Mouse (Mus musculus): ENCODE measurements around the gene Irf4.

Irf4 gene

GRCm38 (mm10) chr13:30749021-30749556 lies at the start of gene Irf4:
Irf4 (plus strand) TSS chr13:30749226.
- DNase-seq (ENCODE audit: inconsistent age in 2 of 2, low spot score in 1 of 2) = peak; percentile 56 to 87

GRCm38 (mm10) chr13:30702695-30703094 lies 46.3 kb upstream of the Irf4 start:
- no peak for DNase-seq (ENCODE audit: inconsistent age in 2 of 2, low spot score in 1 of 2)

- no peak for DNase-seq (ENCODE audit: inconsistent age in 2 of 2, low spot score in 1 of 2)
Measured at GRCm38 (mm10) chr13:30704246-30705095, 44.6 kb upstream of the Irf4 start.

DNA sequence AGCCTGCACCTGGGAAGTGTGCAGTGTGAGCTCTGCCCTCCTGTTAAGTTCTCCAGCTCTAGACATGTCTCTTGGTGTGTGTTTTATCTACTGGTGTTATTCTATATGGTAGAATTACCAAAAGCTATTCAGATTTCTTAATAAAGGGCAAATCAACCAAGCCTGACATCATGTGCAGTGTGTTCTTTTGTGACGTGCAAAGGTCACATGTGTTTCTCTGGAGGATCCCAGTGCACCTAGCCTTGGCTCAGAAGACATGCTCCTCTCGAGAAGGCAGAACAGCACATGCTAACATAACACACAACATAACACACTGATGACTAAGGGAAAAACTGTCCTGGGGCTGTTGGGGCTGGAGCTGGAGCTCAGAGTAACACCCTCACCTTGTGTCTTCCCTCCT lies 38.0 kb upstream of the Irf4 start:
- DNase-seq (ENCODE audit: inconsistent age in 2 of 2, low spot score in 1 of 2) = no peak

- no peak for DNase-seq (ENCODE audit: inconsistent age in 2 of 2, low spot score in 1 of 2)
Measured at GRCm38 (mm10) chr13:30711711-30712110, 37.3 kb upstream of the Irf4 start.

- no peak for DNase-seq (ENCODE audit: inconsistent age in 2 of 2, low spot score in 1 of 2)
Measured at GRCm38 (mm10) chr13:30712280-30712679, 36.7 kb upstream of the Irf4 start.

DNA sequence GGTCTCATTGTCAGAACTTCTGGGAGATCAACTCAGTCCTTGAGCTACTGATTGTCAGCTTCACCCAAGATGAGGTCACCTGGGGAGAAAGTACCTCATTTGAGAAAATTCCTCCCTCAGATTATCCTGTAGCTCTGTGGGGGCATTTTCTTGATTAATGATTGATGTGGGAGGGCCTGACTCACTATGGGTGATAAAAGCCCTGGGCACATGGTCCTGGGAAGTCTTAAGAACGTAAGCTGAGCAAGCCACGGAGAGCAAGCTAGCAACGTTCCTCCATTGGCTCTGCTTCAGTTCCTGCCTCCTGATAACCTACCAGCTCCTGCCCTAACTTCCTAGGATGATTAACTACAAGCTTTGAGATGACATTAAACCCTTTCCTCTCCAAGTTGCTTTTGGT lies 35.4 kb upstream of the Irf4 start:
- no peak for DNase-seq (ENCODE audit: inconsistent age in 2 of 2, low spot score in 1 of 2)

- DNase-seq (ENCODE audit: inconsistent age in 2 of 2, low spot score in 1 of 2) = no peak
Measured at GRCm38 (mm10) chr13:30714552-30714951, 34.5 kb upstream of the Irf4 start.

GRCm38 (mm10) chr13:30715060-30715459 lies 34.0 kb upstream of the Irf4 start:
- DNase-seq (ENCODE audit: inconsistent age in 2 of 2, low spot score in 1 of 2) = no peak

DNA sequence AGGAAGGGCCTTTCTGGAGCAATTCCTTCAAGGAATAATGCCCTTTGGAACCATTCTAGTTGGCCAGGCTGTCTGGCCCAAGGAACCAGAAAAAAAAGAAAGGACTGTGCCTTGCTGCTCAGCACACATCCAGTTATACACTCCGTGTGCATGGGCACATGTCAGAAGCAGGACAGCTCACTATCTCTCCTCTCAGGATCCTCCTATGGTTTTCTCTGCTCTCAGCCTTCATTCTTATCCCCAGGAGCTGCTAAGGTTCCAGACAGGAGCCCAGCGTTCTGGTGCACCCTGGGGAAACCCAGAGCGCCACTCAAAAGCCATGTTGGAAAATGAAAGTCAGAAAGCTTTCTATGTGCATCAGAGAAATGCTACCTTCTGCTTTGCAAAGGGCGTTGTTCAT lies 33.5 kb upstream of the Irf4 start:
- no peak for DNase-seq (ENCODE audit: inconsistent age in 2 of 2, low spot score in 1 of 2)

GRCm38 (mm10) chr13:30716611-30717010 lies 32.4 kb upstream of the Irf4 start:
- no peak for DNase-seq (ENCODE audit: inconsistent age in 2 of 2, low spot score in 1 of 2)

DNA sequence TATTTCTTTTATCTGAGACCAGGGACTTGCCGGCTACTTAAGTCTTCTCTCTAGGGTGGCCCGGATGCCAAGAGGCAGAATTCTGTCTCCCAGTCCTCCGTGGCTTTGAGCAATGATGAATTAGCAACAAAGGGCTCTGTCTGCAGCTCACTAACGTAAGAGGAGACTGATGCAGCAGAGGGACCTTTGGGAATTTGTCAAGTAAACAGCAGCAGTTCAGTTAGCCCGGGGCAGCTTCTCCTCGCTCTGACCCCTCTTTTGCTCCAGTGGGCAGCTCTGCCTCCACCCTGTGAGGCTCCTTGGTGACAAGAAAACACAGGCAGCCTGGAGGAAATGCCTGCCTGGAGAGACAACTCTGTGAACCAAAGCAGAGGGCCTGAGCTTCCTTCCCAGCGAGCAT lies 26.4 kb upstream of the Irf4 start:
- peak in 1 of 2 experiments; percentile 33 for DNase-seq (ENCODE audit: inconsistent age in 2 of 2, low spot score in 1 of 2)

- no peak for DNase-seq (ENCODE audit: inconsistent age in 2 of 2, low spot score in 1 of 2)
Measured at GRCm38 (mm10) chr13:30723258-30723657, 25.8 kb upstream of the Irf4 start.

DNA sequence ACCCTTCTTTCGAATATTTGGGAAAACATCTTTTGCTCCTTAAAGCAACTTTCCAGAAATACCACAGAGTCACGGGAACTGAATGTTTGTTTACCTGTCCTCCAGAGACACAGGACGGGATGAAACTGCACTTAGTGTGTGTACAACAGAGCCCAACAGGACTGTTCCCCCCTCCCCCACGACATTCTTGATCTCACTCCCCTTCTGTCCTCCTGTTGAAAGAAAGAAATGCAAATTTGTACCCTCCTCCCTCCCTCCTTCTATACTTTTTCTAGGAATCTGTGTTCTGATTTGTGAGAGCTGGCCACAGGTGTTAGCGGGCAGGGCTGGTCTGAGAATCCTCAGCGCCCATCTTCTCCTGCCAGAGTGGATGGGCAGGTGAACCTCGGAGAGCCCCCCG lies 25.2 kb upstream of the Irf4 start:
- no peak for DNase-seq (ENCODE audit: inconsistent age in 2 of 2, low spot score in 1 of 2)

GRCm38 (mm10) chr13:30724691-30725271 lies 24.2 kb upstream of the Irf4 start:
- DNase-seq (ENCODE audit: inconsistent age in 2 of 2, low spot score in 1 of 2) = peak; percentile 23 to 62

DNA sequence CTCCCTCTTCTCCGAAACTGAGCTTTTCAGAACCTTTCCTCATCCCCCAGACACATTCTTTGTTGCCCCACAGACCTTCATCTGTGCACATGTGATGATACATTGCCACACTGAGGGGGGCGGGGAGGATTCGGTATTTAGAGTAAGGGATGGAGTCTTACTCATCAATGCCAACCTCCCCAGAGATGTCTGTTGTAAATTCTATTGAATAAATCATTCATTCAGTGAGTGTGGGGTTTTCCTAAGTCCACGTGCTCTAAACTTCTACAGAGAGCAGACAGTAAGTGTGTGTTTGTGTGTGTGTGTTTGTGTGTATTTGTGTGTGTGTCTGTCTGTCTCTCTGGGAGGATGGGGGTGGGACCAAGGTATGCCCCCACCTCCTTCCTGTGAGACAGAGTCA lies 22.1 kb upstream of the Irf4 start:
- DNase-seq (ENCODE audit: inconsistent age in 2 of 2, low spot score in 1 of 2) = no peak

- DNase-seq (ENCODE audit: inconsistent age in 2 of 2, low spot score in 1 of 2) = no peak
Measured at GRCm38 (mm10) chr13:30728155-30728554, 20.9 kb upstream of the Irf4 start.

- DNase-seq (ENCODE audit: inconsistent age in 2 of 2, low spot score in 1 of 2) = peak; percentile 21 to 70
Measured at GRCm38 (mm10) chr13:30729245-30729644, 19.8 kb upstream of the Irf4 start.

- peak in 1 of 2 experiments; percentile 45 for DNase-seq (ENCODE audit: inconsistent age in 2 of 2, low spot score in 1 of 2)
Measured at GRCm38 (mm10) chr13:30730104-30730793, 18.8 kb upstream of the Irf4 start.

GRCm38 (mm10) chr13:30732709-30733445 lies 16.1 kb upstream of the Irf4 start:
- no peak for DNase-seq (ENCODE audit: inconsistent age in 2 of 2, low spot score in 1 of 2)

GRCm38 (mm10) chr13:30736721-30737120 lies 12.3 kb upstream of the Irf4 start:
- no peak for DNase-seq (ENCODE audit: inconsistent age in 2 of 2, low spot score in 1 of 2)

Data from adrenal gland, adult (tissue).